Mouse (Mus musculus) bone marrow, adult 2 months (tissue): ENCODE results near the gene Eef1akmt1.

Source experiments
- CTCF ChIP-seq: fragments of 200-500 bp; IDR thresholded peaks from 2 replicates; pipeline ENCODE4 v1.5.1; 2011; ENCODE audit warnings: low read length, control low read depth; ENCODE audit not compliant: control insufficient read depth, insufficient read depth
- POLR2A ChIP-seq: fragments of 200-500 bp; IDR thresholded peaks from 2 replicates; pipeline ENCODE4 v1.6.1; 2011; ENCODE audit warnings: low read depth, mild to moderate bottlenecking, control low read depth, low read length, borderline replicate concordance; ENCODE audit not compliant: control insufficient read depth

GRCm38 (mm10) chr14:57536820-57537219 is 34.6 kb downstream of the Eef1akmt1 start:
- TF ChIP-seq CTCF (no peak), POLR2A (no peak)
